Mouse (Mus musculus) myocyte (in vitro differentiated cells): Measurements from ENCODE around the gene B630019K06Rik. TPM values are rescaled to one million over a fixed set of nuclear protein-coding genes. Genes with fewer than 3 reads are reported as not detected.

Experiments used
- H3K27me3 ChIP-seq: one replicate; pipeline ENCODE4 v1.6.1; 2011; ENCODE audit not compliant: control insufficient read depth, insufficient read depth, insufficient read length
- H3K36me3 ChIP-seq: one replicate; pipeline ENCODE4 v1.6.1; 2011; ENCODE audit not compliant: control insufficient read depth, insufficient read depth
- H3K4me2 ChIP-seq: one replicate; pipeline ENCODE4 v1.6.1; 2011; ENCODE audit warnings: low read depth, control low read depth
- H3K4me3 ChIP-seq: one replicate; pipeline ENCODE4 v1.5.1; 2011; ENCODE audit warnings: mild to moderate bottlenecking, control low read depth, moderate library complexity
- H3K79me2 ChIP-seq: one replicate; pipeline ENCODE4 v1.6.1; 2011; ENCODE audit not compliant: control insufficient read depth, insufficient read depth
- H3ac ChIP-seq: one replicate; pipeline ENCODE4 v1.6.1; 2011; ENCODE audit not compliant: control insufficient read depth, insufficient read length
- CEBPB ChIP-seq: IDR thresholded peaks from 2 replicates; pipeline ENCODE4 v1.6.1; 2011; ENCODE audit warnings: mild to moderate bottlenecking, moderate library complexity; ENCODE audit not compliant: poor library complexity, insufficient read depth, severe bottlenecking
- E2F4 ChIP-seq: IDR thresholded peaks from one replicate; pipeline ENCODE4 v1.6.1; 2011; ENCODE audit warnings: mild to moderate bottlenecking, control low read depth, moderate library complexity; ENCODE audit not compliant: insufficient read depth
- MAX ChIP-seq: IDR thresholded peaks from one replicate; pipeline ENCODE4 v1.6.1; 2011; ENCODE audit warnings: low read depth, mild to moderate bottlenecking, control low read depth
- MYOD1 ChIP-seq, 3 experiments: IDR thresholded peaks; one replicate each; pipeline ENCODE4 v1.6.1; 2011; ENCODE audit warnings: control low read depth in 2 of 3, low read depth in 2 of 3, mild to moderate bottlenecking in 2 of 3, moderate library complexity in 1 of 3; ENCODE audit not compliant: insufficient read length in 2 of 3, control insufficient read depth in 1 of 3
- MYOG ChIP-seq, 3 experiments: IDR thresholded peaks; one replicate each; pipeline ENCODE4 v1.6.1; 2011; ENCODE audit warnings: control low read depth in 2 of 3, low read depth in 2 of 3, mild to moderate bottlenecking in 2 of 3; ENCODE audit not compliant: insufficient read length in 2 of 3, control insufficient read depth in 1 of 3, insufficient read depth in 1 of 3
- POLR2A ChIP-seq: IDR thresholded peaks from one replicate; pipeline ENCODE4 v1.6.1; 2011; ENCODE audit warnings: low read depth, mild to moderate bottlenecking, control low read depth, moderate library complexity; ENCODE audit not compliant: insufficient read length
- POLR2AphosphoS2 ChIP-seq: IDR thresholded peaks from one replicate; pipeline ENCODE4 v1.6.1; 2011; ENCODE audit warnings: low read depth, control low read depth; ENCODE audit not compliant: insufficient read length
- REST ChIP-seq: IDR thresholded peaks from one replicate; pipeline ENCODE4 v1.6.1; 2011; ENCODE audit warnings: mild to moderate bottlenecking, control low read depth, moderate library complexity; ENCODE audit not compliant: insufficient read depth, insufficient read length
- SRF ChIP-seq: IDR thresholded peaks from one replicate; pipeline ENCODE4 v1.6.1; 2011; ENCODE audit warnings: low read depth; ENCODE audit not compliant: control insufficient read depth, insufficient read length
- TCF12 ChIP-seq: IDR thresholded peaks from one replicate; pipeline ENCODE4 v1.6.1; 2011; ENCODE audit warnings: mild to moderate bottlenecking, control low read depth; ENCODE audit not compliant: poor library complexity, insufficient read depth, severe bottlenecking
- TCF3 ChIP-seq: IDR thresholded peaks from one replicate; pipeline ENCODE4 v1.6.1; 2011; ENCODE audit warnings: low read depth, control low read depth; ENCODE audit not compliant: insufficient read length
- USF1 ChIP-seq: IDR thresholded peaks from one replicate; pipeline ENCODE4 v1.6.1; 2011; ENCODE audit warnings: low read depth, mild to moderate bottlenecking, control low read depth, moderate library complexity
- polyA plus RNA-seq: library from polyadenylated mRNA; unstranded; fragments of >200 nt; fragmentation: generic; extraction: Trizol; gene quantifications from one replicate; pipeline ENCODE4 v1.2.1, GENCODE M21; 2012; ENCODE audit warnings: missing spikeins

The B630019K06Rik gene
- polyA plus RNA-seq, 1 experiment, result 1.2 TPM

- Histone ChIP-seq H3K27me3 (no peaks in the 10 kb centered on the region), H3K4me3 (peak overlapping the region; percentile 14), H3K79me2 (no peaks in the 10 kb centered on the region), H3ac (peak overlapping the region; percentile 46), H3K36me3 (no peaks in the 10 kb centered on the region), H3K4me2 (peak overlapping the region; percentile 24)
- TF ChIP-seq TCF12 (no peak), MYOD1 (IDR thresholded peaks at IDR 0.05; ENCODE audit: control insufficient read depth in 1 of 3, insufficient read length in 2 of 3, low read depth in 2 of 3) (no peak), CEBPB (no peak), POLR2A (no peak), USF1 (no peak), MYOG (IDR thresholded peaks at IDR 0.05; ENCODE audit: control insufficient read depth in 1 of 3, insufficient read depth in 1 of 3, insufficient read length in 2 of 3, low read depth in 2 of 3) (no peak), REST (no peak), MAX (no peak), POLR2AphosphoS2 (no peak), SRF (no peak), E2F4 (no peak), TCF3 (no peak)
Observed at GRCm38 (mm10) chrX:8891975-8892342, 223 bp upstream of the B630019K06Rik start.

DNA sequence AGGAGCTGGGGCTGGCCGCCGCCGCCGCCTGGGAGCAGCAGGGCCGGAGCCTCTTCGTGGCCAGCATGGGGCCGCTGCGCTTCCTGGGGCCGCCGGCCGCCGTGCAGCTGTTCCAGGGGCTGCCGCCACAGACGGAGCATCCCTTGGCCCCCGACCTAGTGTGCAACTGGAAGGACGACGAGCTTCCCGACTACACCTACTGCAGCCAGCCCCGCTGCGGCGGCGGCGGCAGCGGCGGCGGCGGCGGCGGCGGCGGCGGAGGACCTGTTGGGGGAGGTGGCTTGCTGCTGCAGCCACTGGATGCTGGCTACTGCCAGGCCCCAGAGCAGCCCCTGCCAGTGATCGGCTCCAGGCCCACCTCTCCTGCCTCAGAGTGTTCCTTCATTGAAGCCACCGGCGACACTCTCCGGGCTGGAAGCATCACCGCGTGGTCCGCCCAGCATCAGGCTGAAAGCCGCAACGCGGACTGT, 1.0 kb downstream of the B630019K06Rik start:
- Histone ChIP-seq H3K79me2 (no peaks in the 10 kb centered on the region), H3K4me3 (peak overlapping the region; percentile 14), H3ac (peak overlapping the region; percentile 46), H3K36me3 (no peaks in the 10 kb centered on the region), H3K27me3 (no peaks in the 10 kb centered on the region), H3K4me2 (peak overlapping the region; percentile 50)
- TF ChIP-seq SRF (no peak), MYOD1 (IDR thresholded peaks at IDR 0.05; ENCODE audit: control insufficient read depth in 1 of 3, insufficient read length in 2 of 3, low read depth in 2 of 3) (no peak), E2F4 (no peak), CEBPB (no peak), POLR2AphosphoS2 (no peak), USF1 (no peak)

GRCm38 (mm10) chrX:8900823-8901222, 8.6 kb downstream of the B630019K06Rik start:
- H3ac ChIP-seq, result no peak overlapping the region
- TF ChIP-seq MYOD1 (IDR thresholded peaks at IDR 0.05; ENCODE audit: control insufficient read depth in 1 of 3, insufficient read length in 2 of 3, low read depth in 2 of 3) (no peak), TCF3 (no peak), E2F4 (no peak), POLR2AphosphoS2 (no peak), CEBPB (no peak), POLR2A (no peak), MYOG (IDR thresholded peaks at IDR 0.05; ENCODE audit: control insufficient read depth in 1 of 3, insufficient read depth in 1 of 3, insufficient read length in 2 of 3, low read depth in 2 of 3) (no peak), TCF12 (no peak), REST (no peak), SRF (no peak), USF1 (no peak), MAX (no peak)
- H3K27me3 ChIP-seq, result no peaks in the 10 kb centered on the region
- H3K36me3 ChIP-seq, result no peaks in the 10 kb centered on the region
- H3K4me2 ChIP-seq, result no peak overlapping the region
- no peak overlapping the region for H3K4me3 ChIP-seq
- no peaks in the 10 kb centered on the region for H3K79me2 ChIP-seq

DNA sequence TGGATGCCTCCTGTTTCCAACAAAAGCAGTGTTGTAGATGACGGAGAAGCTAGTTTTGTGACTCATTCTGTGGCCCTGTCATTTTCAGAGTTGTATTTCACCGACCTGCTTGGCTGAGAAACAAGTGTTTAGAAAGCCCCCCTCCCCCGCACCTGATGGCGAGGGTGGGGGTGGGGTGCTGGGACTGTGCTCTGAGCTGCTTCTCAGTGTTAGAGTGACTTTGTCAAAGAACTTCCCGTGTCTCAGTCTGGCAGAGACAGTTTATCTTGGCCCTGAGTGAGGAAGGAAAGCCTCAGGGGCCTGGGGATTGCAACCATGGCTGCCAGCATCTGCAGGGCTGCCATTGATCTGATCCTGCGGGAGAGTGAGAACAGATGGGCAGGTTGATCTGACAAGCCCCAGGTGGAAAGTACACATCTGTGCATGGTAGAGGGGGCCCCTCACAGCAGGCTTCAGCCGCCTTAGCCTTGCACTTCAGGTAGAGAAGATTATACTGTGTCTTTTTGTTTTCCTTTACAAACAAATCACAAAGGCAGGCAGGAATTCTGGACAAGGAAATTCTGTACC, 9.8 kb downstream of the B630019K06Rik start:
- TF ChIP-seq REST, result no peak
- TF ChIP-seq POLR2AphosphoS2, result no peak
- H3K4me3 ChIP-seq, result no peak overlapping the region

GRCm38 (mm10) chrX:8921080-8921479, 28.9 kb downstream of the B630019K06Rik start:
- TF ChIP-seq SRF, result no peak
- TF ChIP-seq USF1, result no peak
- Histone ChIP-seq H3K36me3 (no peaks in the 10 kb centered on the region), H3K4me2 (no peak overlapping the region), H3ac (no peak overlapping the region), H3K27me3 (no peaks in the 10 kb centered on the region), H3K4me3 (no peak overlapping the region), H3K79me2 (no peaks in the 10 kb centered on the region)

More for the DNA sequence above, 9.8 kb downstream of the B630019K06Rik start:
- no peak overlapping the region for H3ac ChIP-seq
- H3K27me3 ChIP-seq, result no peaks in the 10 kb centered on the region
- no peak overlapping the region for H3K4me2 ChIP-seq
- H3K36me3 ChIP-seq, result no peaks in the 10 kb centered on the region
- H3K79me2 ChIP-seq, result no peaks in the 10 kb centered on the region
